Mouse (Mus musculus): ENCODE results near the gene Cd151.

Gene Cd151

DNA sequence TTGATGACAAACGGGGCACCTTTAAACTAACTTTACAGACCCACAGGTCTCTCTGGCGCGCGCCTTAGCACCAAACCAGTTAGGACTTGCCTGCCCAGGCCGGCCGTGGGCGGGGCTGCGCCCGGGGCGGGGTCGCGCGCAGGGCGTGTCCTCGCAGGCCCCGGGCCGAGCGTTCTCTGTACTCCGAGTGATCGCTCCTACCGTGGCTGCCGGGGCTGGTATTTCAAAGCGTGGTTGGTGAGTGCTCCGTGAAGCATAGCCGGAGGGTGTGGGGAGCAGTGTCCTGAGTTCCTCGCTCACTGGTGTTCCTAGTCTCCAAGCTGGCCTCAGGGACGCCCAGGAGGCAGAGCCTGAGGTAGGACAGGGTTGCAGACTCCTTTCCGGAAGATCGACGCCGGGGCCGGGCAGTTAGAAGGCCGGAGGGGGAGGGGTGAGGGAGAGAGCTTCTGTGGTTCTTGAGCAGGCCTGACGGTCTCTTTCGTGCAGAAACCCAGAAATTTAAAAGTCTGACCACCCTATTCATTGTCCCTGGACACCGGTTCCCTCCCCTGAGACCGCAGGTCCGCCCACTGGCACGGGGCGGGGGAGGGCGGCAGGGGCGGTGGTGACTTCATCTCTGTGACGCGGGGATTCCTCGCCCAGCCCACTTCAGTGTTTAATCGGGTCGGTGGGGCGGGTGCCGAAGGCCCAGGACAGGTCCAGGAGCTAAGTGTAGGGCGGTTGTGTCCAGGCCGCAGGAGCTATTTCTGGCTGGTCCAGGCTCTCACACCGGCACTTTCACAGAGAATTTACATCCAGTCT lies at the start of gene Cd151:
Cd151 (plus strand) TSS at position 163 of the 801 bp plus-strand sequence.
- DNase-seq (ENCODE audit: extremely low read depth, insufficient read length, low spot score): peak; percentile 94

DNA sequence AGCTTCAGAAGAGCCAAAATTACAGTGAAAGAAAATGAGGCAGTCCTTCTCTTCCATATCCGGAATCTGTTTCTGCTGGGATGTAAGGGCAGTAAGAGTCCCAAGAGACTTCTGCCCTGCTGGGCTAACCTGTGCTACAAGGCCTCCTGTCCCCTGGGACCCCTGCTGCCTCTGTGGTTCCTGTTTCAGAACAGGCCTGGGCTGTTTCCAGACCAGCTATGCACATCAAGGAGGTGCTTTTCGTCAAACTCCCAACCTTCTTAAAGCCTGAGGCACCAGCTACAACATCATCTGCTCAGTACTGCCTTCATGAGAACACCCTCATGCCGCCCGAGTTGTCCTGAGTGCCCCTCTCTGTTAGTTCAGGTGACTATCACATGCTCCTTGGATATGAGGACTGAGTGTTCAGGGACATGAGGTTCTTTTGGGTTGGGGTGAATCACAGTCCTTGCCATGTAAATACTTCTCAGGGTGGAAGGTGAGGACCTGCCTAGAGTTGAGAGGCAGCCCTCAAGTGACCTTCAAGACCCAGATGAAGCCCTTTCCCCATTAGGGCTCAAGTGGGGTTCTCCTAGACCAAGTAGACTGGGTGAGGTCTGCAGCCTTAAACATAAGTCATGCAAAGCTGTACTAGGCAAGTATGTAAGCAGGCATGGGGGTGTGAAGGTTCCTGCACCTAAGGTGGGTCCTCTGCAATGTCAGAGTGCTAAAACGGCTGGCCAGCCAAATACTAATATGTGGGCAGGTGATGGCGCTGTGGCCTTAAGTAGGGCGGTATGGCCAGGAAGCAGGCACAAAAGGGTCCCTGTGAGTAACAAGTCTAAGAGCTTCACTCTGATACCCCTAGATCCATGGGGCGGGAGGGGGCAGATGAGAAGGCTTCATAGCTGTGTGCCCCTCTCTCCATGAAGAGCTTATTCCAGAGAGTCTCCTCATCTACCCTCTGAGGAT lies 49.2 kb upstream of the Cd151 start:
- DNase-seq (ENCODE audit: extremely low read depth, insufficient read length, low spot score): no peak

DNA sequence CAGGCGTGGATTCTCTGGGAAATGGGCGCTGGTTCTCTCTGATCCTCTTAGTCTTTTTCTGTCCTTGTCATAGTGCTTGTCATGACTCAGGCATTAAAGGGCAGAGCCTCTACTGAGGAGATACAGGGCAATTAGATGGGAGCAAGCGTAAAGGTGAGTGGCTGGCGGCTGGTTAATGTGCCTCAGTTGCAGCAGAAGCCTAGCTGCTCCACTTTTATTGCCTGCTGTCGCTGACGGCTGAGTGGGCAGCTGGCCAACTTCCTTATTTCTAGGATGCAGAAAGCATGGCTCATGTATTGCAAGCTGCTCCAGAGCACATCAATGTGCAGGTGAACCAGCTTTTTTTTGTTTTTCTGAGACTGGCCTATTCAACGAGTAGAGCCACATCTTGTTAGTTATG lies 48.2 kb upstream of the Cd151 start:
- DNase-seq (ENCODE audit: extremely low read depth, insufficient read length, low spot score): no peak

DNA sequence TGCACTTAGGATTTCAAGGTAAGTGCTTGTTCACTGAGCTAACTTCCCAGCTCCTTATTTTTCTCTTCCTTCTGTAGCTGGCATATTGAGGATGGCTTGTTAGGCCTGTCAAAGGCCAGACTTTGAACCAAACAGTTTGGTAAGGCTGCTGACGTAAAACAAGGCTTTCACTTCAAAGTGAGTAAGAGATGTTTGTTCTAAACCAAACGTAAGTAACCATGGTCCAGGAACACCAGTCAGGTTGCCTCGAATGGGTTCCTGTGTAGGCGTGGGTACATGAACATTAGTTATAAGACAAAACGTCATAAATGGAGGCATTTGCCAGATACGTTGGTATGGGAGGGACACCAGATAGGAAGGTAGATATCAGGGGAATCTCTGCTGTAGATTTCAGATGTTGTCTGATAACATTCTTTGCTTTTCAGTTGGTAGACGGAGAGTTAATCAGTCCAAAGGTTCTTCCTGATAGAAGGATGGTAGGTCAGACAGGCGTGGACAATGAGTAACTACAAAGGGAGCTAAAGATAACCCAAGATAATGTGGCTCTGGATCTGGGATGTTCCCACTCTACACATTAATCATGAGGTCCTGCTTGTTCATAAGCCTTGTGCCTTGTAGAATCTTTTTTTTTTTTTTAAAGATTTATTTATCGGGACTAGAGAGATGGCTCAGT lies 47.0 kb upstream of the Cd151 start:
- DNase-seq (ENCODE audit: extremely low read depth, insufficient read length, low spot score): no peak

DNA sequence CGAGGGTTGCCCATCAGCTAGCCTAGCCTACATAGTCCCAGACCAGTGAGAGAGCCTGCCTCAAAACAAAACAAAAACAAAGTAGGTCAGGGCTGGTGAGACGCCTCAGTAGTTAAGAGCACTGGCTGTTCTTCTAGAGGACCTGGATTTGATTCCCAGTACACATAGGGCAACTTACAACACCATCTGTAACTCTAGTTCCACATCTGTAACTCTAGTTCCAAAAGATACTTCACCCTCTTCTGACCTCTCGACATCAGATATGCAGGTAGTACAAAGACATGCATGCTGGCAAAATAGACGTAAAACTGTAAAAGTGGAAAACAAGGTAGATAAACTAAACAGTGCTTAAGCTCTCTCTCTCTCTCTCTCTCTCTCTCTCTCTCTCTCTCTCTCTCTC lies 43.4 kb upstream of the Cd151 start:
- no peak for DNase-seq (ENCODE audit: extremely low read depth, insufficient read length, low spot score)

DNA sequence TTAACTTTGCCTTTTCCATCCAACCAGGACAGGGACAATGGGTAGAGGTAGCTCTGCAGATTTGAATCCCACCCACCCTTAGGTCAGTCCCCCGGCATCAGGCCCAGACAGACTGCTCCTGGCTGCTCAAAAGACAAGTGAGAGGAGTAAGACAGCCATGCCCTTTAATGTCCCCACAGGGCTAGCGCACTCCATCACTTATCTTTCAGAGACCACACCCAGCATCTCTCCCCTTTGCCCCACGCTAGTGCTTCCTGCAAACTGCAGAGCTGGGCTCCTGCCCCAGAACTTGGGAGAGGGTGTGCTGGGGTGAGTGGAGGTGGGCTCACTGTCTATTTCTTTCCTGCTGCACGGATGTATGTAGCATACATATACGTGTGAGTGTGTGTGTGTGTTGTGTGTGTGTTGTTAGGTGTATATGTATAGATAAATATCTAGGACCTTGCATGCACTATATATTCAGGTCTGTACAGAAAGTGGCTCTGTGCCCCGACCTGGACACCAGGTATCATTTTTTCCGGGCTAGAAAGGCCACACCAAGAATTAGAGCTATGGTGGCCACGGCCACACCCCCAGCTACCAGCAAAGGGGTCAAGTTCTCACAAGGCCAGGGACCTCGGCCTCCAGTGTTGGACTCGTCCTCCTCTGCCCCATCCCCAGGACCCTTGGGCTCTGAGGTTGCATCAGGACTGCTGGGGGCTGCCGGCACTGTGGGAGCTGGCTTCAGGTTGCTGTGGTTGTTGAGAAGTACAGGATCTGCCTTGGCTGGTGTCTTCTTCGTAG lies 40.1 kb upstream of the Cd151 start:
- no peak for DNase-seq (ENCODE audit: extremely low read depth, insufficient read length, low spot score)

DNA sequence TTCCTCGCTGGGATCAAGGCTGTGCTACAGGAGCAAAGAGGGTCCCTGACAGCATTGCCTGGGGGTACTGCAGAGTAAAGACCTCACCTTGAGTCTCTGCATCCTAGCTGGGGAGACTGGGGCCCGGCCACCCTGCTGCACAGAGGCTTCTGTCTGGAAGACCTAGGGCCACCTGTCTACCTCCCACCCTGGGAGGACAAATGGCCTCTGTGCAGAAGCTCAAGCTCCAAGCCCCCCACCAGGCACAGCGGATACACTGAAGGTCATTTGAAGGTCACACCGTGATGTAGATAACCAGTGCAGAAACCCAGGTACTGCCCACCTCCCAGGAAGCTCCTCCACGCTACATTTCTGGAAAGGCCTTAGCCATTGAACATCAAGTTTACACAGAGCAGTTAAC lies 38.5 kb upstream of the Cd151 start:
- no peak for DNase-seq (ENCODE audit: extremely low read depth, insufficient read length, low spot score)

DNA sequence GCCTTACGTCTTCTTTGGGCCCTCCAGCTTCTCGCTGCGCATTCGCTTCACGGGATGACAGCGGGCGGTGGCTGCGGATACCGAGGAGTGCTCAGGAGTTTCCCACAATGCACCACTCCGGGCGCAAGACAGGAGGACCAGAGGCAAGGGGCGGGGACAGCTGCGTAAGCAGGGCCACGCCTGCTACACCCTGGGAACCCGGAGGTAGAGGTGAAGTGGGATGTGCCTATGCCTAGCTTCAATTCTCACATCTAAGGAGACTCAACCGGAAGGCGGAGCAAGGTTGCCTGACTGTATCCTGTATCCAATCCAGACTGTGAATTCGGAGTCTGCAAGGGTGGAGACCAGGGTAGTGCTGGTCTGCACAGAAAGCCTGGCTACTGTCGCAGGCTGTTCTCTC lies 37.9 kb upstream of the Cd151 start, which contains the start of gene Cend1:
Cend1 (minus strand) TSS at position 182 of the 400 bp plus-strand sequence.
- DNase-seq (ENCODE audit: extremely low read depth, insufficient read length, low spot score): no peak

DNA sequence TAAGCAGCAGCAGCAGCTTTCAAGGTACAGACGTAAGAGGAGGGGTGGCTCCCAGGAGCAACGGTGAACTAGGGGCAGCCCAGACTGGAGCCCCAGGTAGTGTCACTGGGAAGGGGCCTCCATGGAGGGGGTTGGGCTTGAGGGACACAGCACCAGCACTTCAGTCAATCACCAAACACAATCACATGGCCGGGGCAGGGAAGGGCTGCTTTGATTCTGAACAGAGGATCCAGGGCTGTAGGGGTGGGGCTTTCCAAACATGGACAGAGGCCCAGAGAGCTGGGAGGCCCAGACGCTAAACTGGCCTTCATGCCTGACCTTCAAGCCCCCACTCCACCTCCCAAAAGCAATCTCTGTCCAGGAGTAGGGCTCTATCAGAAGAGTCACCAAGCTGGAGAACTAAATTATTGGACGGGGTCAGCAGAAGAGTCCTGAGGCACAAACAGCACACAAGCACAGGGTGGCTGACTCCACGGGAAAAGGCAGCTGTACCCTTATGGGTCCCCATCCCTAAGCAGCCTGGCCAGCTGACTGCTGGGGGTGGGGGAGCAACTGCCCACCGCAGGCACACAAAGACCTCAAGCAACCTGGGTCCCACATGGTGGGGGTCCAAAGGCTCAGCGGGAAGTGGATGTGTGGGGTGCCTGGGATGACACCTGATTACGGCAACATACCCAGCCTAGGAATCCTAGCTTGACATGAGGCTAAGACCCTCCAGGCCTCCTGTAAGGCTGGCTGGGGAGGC lies 37.2 kb upstream of the Cd151 start:
- DNase-seq (ENCODE audit: extremely low read depth, insufficient read length, low spot score): no peak

DNA sequence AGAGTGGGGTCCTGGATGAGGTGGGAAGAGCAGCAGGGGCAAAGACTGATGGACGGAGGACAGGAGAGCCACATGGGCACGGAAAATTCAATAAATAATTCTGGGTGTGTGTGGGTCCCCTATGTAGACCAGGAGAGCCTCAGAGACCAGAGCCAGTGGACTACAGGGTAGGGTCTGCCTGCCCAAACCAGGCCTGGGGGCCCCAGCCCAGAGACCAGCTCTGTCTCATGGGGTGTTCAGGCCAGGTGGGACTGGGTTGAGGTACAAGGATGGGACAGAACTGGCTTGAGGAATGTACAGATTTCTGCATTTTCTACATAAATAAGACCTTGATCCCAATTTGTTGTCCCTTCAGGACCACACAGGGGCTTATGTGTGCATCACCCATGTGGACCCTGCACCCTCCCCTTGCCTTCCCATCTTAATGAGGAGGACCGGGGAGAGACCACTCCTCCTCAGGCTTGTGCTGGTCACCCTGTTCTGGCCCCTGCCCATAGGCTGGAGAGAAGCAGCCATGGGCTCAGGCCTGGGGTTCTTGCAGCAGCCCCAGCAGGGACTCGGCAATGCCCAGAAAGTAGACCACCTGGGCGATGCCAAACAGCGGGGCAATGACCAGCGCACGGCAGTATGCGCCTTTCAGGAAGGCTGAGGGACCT lies 36.5 kb upstream of the Cd151 start:
- DNase-seq (ENCODE audit: extremely low read depth, insufficient read length, low spot score): no peak

DNA sequence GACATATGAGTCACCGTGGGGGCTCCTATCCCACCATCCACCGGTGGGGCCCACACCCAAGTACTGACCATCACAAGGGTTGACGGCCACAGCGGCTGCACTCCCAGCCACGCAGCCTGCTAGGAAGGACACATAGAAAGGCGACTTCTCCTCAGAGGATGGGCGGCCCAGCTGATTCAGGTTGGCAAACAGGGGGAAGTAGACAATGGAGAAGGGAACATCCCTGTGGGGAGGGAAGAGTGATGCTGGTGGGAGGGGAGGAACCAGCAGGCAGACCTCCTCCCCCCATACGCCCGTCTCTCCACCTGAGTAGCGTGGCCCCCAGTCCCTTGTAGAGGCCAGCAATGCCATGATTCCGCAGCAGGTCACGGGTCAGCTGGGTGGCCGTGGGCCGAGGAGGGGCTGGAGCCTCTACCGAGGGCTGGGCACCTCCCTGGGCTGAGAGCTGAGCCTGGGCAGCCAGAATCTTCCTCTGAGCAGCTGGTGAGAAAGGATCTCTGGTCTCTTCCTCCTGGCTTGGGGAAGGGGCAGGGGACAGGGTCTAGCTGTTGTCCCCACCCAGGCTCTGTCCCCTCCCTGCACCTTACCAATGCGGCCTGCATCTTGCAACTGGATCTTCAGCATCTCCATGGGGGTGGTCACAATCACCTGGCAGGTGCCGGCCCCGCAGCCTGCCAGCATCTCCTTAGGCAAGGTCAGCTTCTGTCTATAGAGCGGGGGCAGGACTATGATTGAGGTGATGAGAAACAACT lies 35.6 kb upstream of the Cd151 start:
- no peak for DNase-seq (ENCODE audit: extremely low read depth, insufficient read length, low spot score)

DNA sequence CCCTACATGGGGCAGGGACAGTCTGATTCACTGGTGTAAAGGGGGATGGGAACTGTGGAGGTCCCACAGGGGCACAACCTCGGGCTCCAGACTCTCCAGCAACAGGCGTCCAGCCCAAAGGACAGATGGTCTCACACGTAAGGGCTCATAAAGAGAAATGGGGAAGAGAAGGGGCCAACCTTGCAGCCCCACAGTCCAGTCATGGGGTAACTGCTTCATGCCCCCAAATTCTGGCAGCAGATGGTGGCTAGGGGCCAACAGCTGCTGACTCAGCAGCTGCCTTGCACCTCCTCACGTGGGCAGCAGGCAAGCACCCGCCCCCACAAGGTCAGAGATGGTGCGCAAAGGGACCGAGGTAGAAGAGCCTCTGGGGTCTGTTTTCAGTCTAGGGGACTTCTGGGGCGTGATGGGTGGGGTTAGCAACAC lies 35.0 kb upstream of the Cd151 start:
- no peak for DNase-seq (ENCODE audit: extremely low read depth, insufficient read length, low spot score)

DNA sequence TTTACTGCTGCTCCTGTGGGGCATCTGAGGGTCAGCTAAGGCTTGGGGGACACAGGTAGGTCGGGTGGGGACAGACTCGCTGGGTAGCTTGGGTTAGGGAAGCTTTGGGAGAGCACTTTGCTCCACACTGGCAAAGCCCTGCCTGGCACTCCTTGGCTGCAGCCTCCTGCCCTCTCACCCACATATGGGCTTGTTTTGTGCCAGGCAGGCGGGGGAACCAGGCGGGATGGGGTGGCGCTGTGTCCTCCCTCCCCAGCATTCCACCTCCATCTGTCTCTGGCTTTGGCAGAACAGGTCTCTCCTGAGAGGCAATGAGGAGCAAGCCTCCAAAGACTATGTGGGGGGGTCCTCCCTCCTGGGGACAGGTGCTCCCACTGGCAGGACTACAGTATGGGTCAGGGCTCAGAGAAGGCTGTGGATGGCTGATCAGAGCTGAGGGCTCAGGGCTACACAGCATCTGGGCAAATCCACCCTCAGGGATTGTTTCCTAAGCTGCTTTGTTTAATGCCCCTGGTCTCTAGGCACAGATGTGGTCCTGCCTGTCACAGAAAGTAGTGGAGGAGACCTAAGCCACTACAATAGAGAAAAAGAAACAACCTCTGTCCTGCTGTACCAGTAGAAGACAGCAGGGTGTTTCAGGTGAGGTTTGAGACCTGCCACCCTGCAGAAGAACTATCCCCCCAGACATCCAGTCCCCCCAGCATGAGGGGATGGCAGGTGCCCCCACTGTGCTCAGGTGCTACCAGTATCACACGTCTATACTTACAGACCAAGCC lies 34.3 kb upstream of the Cd151 start:
- no peak for DNase-seq (ENCODE audit: extremely low read depth, insufficient read length, low spot score)

DNA sequence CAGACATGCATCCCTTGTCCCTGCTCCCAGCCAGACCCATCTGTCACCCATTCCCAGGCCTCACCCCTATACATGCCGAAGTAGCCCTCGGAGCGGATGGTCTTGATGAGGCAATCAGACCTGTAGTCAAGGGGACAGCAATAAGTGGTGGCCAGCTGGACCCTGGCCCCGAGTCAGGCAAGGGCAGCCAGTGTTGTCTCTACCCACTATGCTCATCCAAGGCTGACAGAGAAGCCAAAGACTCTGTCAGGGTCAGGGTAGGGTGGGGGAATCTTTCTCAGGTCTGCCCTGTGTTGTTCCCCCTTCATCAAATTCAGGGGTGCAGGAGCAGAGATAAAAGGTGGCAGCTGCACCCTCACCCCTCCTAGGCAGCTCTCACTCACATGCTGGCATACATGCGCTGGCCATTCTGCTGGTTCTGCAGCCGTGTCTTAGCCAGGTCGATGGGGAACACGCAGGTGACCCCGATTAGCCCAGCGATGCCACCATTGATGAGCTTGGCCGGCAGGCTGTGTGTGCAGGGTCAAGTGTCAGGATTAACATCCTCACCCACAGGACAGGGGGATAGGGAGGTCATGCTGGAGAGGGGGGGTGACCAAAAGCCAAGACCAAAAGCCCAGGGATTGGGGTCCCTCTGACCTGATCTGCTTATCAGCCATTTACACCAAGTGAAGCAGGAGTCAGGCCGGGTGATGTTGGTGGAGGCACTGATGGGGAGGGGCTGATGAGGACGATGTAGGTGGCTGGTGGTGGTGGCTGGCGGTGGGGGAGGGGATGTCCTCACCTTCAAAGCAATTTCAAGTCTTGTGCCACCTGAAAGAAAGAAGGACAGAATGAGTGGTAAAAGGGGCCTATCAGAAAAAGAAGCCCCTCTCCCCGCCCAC lies 33.4 kb upstream of the Cd151 start:
- no peak for DNase-seq (ENCODE audit: extremely low read depth, insufficient read length, low spot score)

DNA sequence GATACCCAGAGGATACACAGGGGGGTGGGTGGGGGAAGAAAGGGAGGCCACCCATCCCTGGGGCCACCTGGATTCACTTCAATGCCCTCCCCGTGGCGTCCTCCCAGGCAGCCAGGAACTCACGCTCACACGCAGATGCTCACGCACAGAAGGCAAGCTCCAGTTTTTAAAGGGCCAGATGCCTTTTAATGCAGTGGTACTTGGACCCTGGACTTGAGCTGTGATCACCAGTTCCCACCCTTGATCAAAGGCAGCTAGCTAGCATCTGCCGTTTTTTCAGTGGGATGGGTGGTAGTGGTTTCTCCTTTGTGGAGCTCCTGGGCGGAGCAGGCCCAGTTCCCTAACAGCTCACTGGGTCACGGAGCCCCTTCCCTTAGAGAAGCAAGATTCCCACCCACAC lies 32.7 kb upstream of the Cd151 start:
- DNase-seq (ENCODE audit: extremely low read depth, insufficient read length, low spot score): no peak

DNA sequence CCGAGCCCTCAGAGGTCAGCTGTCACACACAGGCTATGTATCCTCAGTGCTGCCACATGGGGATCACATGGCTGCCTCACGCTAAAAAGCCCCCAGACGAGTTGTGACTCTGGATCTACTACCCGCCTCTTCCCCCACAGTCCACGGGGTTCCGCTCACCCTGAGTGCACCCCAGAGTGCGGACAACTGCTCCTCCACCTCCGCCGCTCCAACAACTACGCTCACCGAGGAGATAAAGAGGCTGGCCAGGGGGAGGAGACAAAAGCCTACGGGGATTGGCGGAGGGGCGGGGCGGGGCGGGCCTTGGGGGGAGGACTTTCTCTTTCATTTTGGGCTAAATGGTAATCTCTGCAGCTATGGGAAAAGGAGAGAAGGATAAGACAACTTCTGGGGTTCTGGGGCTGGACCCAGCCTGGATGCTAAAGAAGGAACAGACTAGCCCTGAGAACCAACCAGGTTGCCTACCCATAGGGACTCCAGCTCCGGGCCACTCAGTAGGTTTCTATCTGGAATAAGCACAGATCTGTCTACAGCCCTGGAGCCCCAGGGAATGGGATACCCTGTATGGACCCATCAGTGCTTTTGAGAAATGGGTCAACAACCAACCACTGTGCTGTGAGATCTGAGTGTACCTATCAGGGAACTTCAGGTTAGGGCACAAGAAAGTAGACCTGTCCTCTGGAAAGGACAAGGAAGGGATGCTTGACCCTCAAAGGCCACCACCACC lies 31.9 kb upstream of the Cd151 start:
- DNase-seq (ENCODE audit: extremely low read depth, insufficient read length, low spot score): peak; percentile 64

Measured in 3134 (cell line).